Mouse (Mus musculus) cerebellum, postnatal 36 days (tissue): ENCODE results near the gene Ranbp1.
"Not testable (repeated sequence)": the region's sequence is repeated elsewhere in the genome, so short reads cannot be mapped to it uniquely, and the experiment has no call there.

ENCODE experiments used
- DNase-seq, 2 experiments: peaks; one replicate each; pipeline ENCODE4 v3.0.0; 2021 to 2022; ENCODE audit warnings: mixed read lengths in 2 of 2

The Ranbp1 gene

DNA sequence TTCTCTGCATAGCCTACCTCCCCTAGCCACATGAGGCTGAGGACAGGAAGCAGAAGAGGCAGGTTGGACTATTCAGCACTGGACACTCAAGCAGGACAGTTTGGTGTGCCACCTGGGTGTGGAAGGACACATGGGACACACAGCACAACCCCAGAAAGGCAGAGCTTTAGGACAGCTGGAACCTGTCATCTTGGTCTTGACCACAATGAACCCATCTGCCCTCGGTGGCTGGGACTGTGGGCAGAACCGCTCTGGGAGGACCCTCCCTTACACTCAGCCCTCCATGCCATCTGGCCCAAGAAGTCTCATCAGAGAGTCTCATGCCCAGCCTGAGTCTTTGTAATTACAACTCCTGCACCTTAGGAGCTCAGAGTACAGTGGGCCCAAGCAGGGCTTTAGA, 48.5 kb downstream of the Ranbp1 start:
- no peak for DNase-seq

DNA sequence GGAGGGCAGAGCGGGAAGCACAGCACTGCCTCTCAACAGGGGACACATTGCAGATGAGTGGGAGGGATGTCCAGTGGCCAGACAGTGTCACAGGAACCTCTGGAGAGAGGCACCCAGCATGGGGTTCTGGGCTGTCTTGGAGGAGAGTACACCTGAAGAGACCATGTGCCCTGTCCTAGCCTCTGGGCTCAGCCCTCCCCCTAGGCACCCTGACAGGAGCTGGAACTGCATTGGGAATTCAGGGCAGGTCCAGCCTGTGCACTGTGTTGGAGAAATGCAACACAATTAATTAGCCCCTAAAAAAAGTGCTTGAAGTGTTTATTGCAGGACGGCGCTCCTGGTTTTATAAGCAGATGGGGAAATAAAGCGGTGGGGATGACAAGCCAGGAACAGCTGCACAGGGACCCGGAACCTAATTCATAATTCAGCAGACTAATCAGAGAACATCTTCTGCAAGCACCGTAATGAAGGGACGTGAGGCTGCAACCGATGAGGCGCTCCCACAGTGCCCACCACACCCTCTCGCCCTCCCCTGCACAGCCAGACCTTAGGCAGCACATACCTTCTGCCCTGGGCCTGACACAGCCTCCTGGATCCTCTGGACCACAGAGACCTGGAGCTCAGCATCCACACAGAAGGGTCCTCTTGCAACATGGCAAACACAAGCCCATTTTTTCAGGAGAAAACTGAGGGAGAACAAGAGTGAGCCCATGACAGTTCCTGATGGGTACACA, 50.0 kb downstream of the Ranbp1 start:
- no peak for DNase-seq

- DNase-seq, result no peak
Observed at GRCm38 (mm10) chr16:18197881-18198280, 50.7 kb downstream of the Ranbp1 start.

DNA sequence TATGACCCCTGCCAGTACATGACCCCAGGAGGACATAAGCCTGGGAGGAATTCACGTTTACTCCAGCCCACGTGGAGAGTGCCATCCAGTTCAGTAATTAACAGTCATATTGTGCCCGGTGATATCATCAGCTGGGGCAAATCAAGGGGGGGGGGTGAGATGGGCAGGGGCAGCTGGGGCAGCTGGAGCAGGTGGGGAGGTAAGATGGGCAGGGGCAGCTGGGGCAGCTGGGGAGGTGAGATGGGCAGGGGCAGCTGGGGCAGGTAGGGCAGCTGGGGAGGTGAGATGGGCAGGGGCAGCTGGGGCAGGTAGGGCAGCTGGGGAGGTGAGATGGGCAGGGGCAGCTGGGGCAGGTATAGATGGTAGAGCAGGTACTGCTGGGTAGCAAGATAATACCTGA, 53.0 kb downstream of the Ranbp1 start:
- DNase-seq, result not testable (repeated sequence)

- DNase-seq, result no peak
Observed at GRCm38 (mm10) chr16:18195068-18195467, 53.5 kb downstream of the Ranbp1 start.

DNA sequence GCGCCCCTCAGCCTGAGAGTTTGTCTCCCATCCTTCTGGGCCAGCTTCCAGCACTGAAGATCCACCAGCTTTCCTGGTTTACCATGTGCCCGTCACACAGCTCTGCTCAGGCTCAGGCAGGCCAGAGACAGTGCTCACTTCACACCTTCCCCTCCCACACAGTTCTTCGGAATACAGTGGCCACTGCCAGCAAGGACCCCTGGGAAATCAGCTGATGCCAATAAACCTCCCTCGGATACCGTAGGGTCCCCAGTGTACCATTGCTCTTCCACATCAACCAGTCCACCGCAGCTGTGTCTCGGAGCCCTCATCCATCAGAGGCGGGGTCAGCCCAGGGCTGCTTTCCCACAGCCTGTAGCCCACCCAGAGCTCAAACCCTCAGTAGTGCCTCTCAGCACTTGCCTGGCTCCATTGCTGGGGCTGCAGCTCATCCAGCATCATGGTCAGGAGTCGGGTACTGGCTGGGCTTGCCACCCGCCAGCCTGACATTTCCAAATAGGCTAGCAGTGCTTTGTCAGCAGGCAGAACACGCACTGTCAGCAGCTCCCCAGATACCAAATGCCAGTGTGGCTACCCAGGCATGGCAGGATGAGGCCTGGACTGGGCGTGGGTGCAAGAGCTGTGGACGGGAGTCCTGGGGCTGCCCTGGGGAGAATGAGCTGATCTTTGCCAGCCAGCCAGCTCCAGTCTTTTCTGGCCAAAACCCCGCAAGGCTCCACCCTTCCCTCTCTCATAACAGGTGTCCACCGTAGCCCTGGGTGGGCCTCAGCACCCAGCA, 54.1 kb downstream of the Ranbp1 start:
- DNase-seq, result no peak

DNA sequence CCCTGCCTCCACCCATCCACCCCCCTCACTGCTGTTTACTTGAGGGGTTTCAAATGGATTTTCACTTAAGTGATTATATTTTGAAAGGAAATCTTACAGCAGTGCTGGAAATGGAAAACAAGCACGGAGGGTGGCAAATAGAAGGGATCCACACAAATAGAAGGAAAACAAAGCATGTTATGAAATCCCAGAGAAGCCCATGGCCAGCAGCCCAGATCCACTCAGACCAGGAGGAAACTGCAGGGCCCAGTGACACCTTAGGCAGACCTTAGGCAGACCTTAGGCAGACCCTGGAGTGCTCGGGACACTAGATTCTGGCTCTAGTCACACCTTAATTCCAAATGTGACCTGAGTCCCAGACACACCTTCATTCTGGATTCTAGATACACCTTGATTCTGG, 57.5 kb downstream of the Ranbp1 start:
- DNase-seq, result no peak
